Mouse (Mus musculus) embryonic facial prominence, embryonic 15.5 days (tissue): ENCODE data around the gene Polq. TPM values are rescaled to one million over a fixed set of nuclear protein-coding genes. Genes with fewer than 3 reads are reported as not detected.
"Not testable (repeated sequence)": the region's sequence is repeated elsewhere in the genome, so short reads cannot be mapped to it uniquely, and the experiment has no call there.

Experiments
- ATAC-seq: fragments of 200-750 bp; cut with Nextera tagmentation; 2 replicates; pipeline ENCODE4 v1.8.0; 2017; ENCODE audit warnings: low read depth, moderate TSS enrichment; ENCODE audit not compliant: insufficient number of reproducible peaks, low FRiP score, low TSS enrichment
- H3K27ac ChIP-seq: fragments of 300-500 bp; sonication (generic); replicated peaks from 2 replicates; pipeline ENCODE4 v1.5.1; 2015; ENCODE audit warnings: mild to moderate bottlenecking, inconsistent platforms
- H3K27me3 ChIP-seq: fragments of 300-500 bp; sonication (generic); 2 replicates; pipeline ENCODE4 v1.6.1; 2015; ENCODE audit warnings: inconsistent platforms
- H3K36me3 ChIP-seq: fragments of 300-500 bp; sonication (generic); 2 replicates; pipeline ENCODE4 v1.6.1; 2015; ENCODE audit warnings: mild to moderate bottlenecking, inconsistent platforms
- H3K4me1 ChIP-seq: fragments of 300-500 bp; sonication (generic); 2 replicates; pipeline ENCODE4 v1.6.1; 2015; ENCODE audit warnings: inconsistent platforms
- H3K4me2 ChIP-seq: fragments of 300-500 bp; sonication (generic); replicated peaks from 2 replicates; pipeline ENCODE4 v1.6.1; 2015; ENCODE audit warnings: mild to moderate bottlenecking, inconsistent platforms
- H3K4me3 ChIP-seq: fragments of 300-500 bp; sonication (generic); replicated peaks from 2 replicates; pipeline ENCODE4 v1.5.1; 2015; ENCODE audit warnings: mild to moderate bottlenecking, inconsistent platforms
- H3K9ac ChIP-seq: fragments of 300-500 bp; sonication (generic); 2 replicates; pipeline ENCODE4 v1.6.1; 2015; ENCODE audit warnings: inconsistent platforms
- H3K9me3 ChIP-seq: fragments of 300-500 bp; sonication (generic); replicated peaks from 2 replicates; pipeline ENCODE4 v1.6.1; 2016; ENCODE audit warnings: inconsistent platforms
- WGBS: fragments of 180-500 bp; shearing (Covaris S2); methylation state at CpG from one replicate; pipeline ENCODE4 v1.1.7; 2015; 5-methylcytosine and 5-hydroxymethylcytosine counted together
- polyA plus RNA-seq: library from polyadenylated mRNA; unstranded; fragments of >200 nt; fragmentation: Nextera tagmentation; extraction: Ambion mirVana; gene quantifications from 2 replicates; pipeline ENCODE4 v1.2.1, GENCODE M21; 2015

Polq gene
- polyA plus RNA-seq, 1 experiment from 2014 or later = 5.3 TPM

GRCm38 (mm10) chr16:37108763-37109162, 97.2 kb downstream of the Polq start:
- Histone ChIP-seq H3K4me2 (no peak overlapping the region), H3K27ac (no peak overlapping the region), H3K27me3 (no peaks in the 10 kb centered on the region), H3K36me3 (no peaks in the 10 kb centered on the region), H3K4me1 (no peaks in the 10 kb centered on the region), H3K9me3 (no peaks in the 10 kb centered on the region), H3K9ac (no peak overlapping the region), H3K4me3 (no peak overlapping the region)
- no peak for ATAC-seq
- WGBS = 27% methylated on average over 5 of the region's 5 CpGs

DNA sequence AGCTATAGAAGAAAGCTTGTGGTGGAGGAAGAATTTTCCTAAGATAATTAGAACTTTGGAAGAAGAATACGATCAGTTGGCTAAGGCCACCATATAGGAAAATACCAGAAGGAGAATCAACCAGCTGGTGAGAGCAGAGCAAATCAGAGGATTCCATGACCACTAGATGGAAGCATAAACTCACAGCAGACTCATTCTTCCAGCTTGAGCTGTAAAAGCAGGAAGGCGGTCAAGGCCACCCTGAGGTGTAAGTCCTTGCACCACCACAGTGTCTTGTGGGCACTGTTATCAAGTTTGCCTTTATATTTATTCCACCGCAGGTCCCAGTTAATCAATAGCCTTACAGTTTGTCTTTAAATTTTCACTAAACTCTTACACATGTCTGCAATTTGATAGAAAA, 97.7 kb downstream of the Polq start:
- no peak overlapping the region for H3K4me3 ChIP-seq
- no peaks in the 10 kb centered on the region for H3K27me3 ChIP-seq
- ATAC-seq = no peak
- H3K36me3 ChIP-seq = no peaks in the 10 kb centered on the region
- H3K9ac ChIP-seq = no peak overlapping the region
- H3K9me3 ChIP-seq = no peaks in the 10 kb centered on the region
- no peak overlapping the region for H3K27ac ChIP-seq
- no peaks in the 10 kb centered on the region for H3K4me1 ChIP-seq
- WGBS = 25% methylated on average over 3 of the region's 3 CpGs
- H3K4me2 ChIP-seq = no peak overlapping the region

DNA sequence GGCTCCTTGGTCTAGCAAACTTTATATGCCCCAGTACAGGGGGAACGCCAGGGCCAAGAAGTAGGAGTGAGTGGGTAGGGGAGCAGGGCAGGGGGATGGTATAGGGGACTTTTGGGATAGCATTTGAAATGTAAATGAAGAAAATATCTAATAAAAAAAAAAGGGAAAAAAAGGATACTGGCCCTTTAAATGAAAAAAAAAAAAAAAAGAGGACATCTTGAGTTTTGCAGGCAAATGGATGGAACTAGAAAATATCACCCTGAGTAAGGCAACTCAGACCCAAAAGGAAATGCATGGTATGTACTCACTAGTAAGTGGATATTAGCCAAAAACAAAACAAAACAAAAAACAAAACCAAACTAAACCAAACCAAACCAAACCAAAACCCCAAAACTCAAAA, 113.6 kb downstream of the Polq start:
- not testable (repeated sequence) for H3K27me3 ChIP-seq, H3K27ac ChIP-seq, H3K9ac ChIP-seq, H3K4me2 ChIP-seq, H3K4me1 ChIP-seq, H3K4me3 ChIP-seq, H3K36me3 ChIP-seq, ATAC-seq, H3K9me3 ChIP-seq
- WGBS = 78% methylated on average over 1 of the region's 1 CpGs

Other genes starting within 250 kb of the Polq start
- gene Slc15a2, start 226.8 kb upstream of the Polq start, polyA plus RNA-seq = 7.1 and 9.7 TPM in 2 replicates
- 36.5 and 38.2 TPM in 2 replicates for gene Iqcb1, start 183.4 kb upstream of the Polq start, polyA plus RNA-seq
- 7.5 and 8.1 TPM in 2 replicates for gene Eaf2, start 136.8 kb upstream of the Polq start, polyA plus RNA-seq
- gene Golgb1, start 136.6 kb upstream of the Polq start, polyA plus RNA-seq = 125 and 137 TPM in 2 replicates
- gene Hcls1, start 76.8 kb upstream of the Polq start, polyA plus RNA-seq = 7.7 and 9.4 TPM in 2 replicates
- gene Fbxo40, start 21.3 kb upstream of the Polq start, polyA plus RNA-seq = 0.29 and 0.50 TPM in 2 replicates